Mouse (Mus musculus): ENCODE results near the gene Olfr629. TPM values are rescaled to one million over a fixed set of nuclear protein-coding genes. Genes with fewer than 3 reads are reported as not detected.

The Olfr629 gene
- total RNA-seq (2023) = not detected

GRCm38 (mm10) chr7:103744843-103745242, at the start of gene Olfr629:
Gene Olfr629, minus strand, starts transcription at chr7:103744943.

GRCm38 (mm10) chr7:103791721-103792120, 47.0 kb upstream of the Olfr629 start, which contains the start of gene Olfr67:
Gene Olfr67, minus strand, starts transcription at chr7:103791821.

GRCm38 (mm10) chr7:103779598-103779997, 34.9 kb upstream of the Olfr629 start, which contains the start of gene Olfr68:
Gene Olfr68, minus strand, starts transcription at chr7:103779698.

GRCm38 (mm10) chr7:103771494-103771893, 26.8 kb upstream of the Olfr629 start, which contains the start of gene Olfr69:
Gene Olfr69, minus strand, starts transcription at chr7:103771594.

GRCm38 (mm10) chr7:103757233-103757632, 12.5 kb upstream of the Olfr629 start, which contains the start of gene Olfr630:
Gene Olfr630, minus strand, starts transcription at chr7:103757333.

GRCm38 (mm10) chr7:103730074-103730473, 14.7 kb downstream of the Olfr629 start, which contains the start of gene Olfr628:
Gene Olfr628, plus strand, starts transcription at chr7:103730374.

GRCm38 (mm10) chr7:103714371-103714770, 30.4 kb downstream of the Olfr629 start, which contains the start of gene Olfr243:
Gene Olfr243, plus strand, starts transcription at chr7:103714671.

Other genes starting within 250 kb of the Olfr629 start
- gene Olfr609, start 246.9 kb downstream of the Olfr629 start, total RNA-seq (2023) = not detected
- not detected for gene Olfr610, start 232.8 kb downstream of the Olfr629 start, total RNA-seq (2023)
- gene Olfr611, start 224.1 kb downstream of the Olfr629 start, total RNA-seq (2023) = not detected
- not detected for gene Olfr612, start 202.2 kb downstream of the Olfr629 start, total RNA-seq (2023)
- not detected for gene Olfr613, start 196.9 kb downstream of the Olfr629 start, total RNA-seq (2023)
- gene Olfr615, start 188.9 kb downstream of the Olfr629 start, total RNA-seq (2023) = not detected
- not detected for gene Olfr616, start 175.8 kb downstream of the Olfr629 start, total RNA-seq (2023)
- not detected for gene Olfr617, start 171.9 kb downstream of the Olfr629 start, total RNA-seq (2023)
- gene Olfr618, start 154.8 kb downstream of the Olfr629 start, total RNA-seq (2023) = not detected
- gene Olfr619, start 144.4 kb downstream of the Olfr629 start, total RNA-seq (2023) = not detected
- not detected for gene Olfr620, start 132.4 kb downstream of the Olfr629 start, total RNA-seq (2023)
- gene Olfr622, start 102.2 kb downstream of the Olfr629 start, total RNA-seq (2023) = not detected
- not detected for gene Olfr623, start 81.2 kb downstream of the Olfr629 start, total RNA-seq (2023)
- gene Olfr624, start 73.8 kb downstream of the Olfr629 start, total RNA-seq (2023) = not detected
- not detected for gene Olfr625-ps1, start 62.2 kb downstream of the Olfr629 start, total RNA-seq (2023)
- gene Olfr243, start 30.3 kb downstream of the Olfr629 start, total RNA-seq (2023) = not detected
- not detected for gene Olfr628, start 14.6 kb downstream of the Olfr629 start, total RNA-seq (2023)
- not detected for gene Olfr630, start 12.4 kb upstream of the Olfr629 start, total RNA-seq (2023)
- not detected for gene Olfr69, start 26.7 kb upstream of the Olfr629 start, total RNA-seq (2023)
- gene Olfr68, start 34.8 kb upstream of the Olfr629 start, total RNA-seq (2023) = not detected
- not detected for gene Olfr67, start 46.9 kb upstream of the Olfr629 start, total RNA-seq (2023)
- 100 to 1,000 TPM in 1 of 2 experiments, 10 to 100 TPM in 1; 81.2 to 165 TPM for gene Hbb-bt, start 69.1 kb upstream of the Olfr629 start, total RNA-seq (2023)
- 100 to 1,000 TPM; 331 to 680 TPM for gene Hbb-bs, start 83.2 kb upstream of the Olfr629 start, total RNA-seq (2023)
- gene Hbb-bh2, start 95.6 kb upstream of the Olfr629 start, total RNA-seq (2023) = not detected
- not detected for gene Hbb-bh1, start 98.2 kb upstream of the Olfr629 start, total RNA-seq (2023)
- gene Hbb-y, start 108.3 kb upstream of the Olfr629 start, total RNA-seq (2023) = not detected
- gene Olfr66, start 141.3 kb upstream of the Olfr629 start, total RNA-seq (2023) = not detected
- not detected for gene Olfr64, start 149.5 kb upstream of the Olfr629 start, total RNA-seq (2023)
- not detected for gene Olfr65, start 158.5 kb upstream of the Olfr629 start, total RNA-seq (2023)
- not detected for gene Olfr631, start 183.9 kb upstream of the Olfr629 start, total RNA-seq (2023)
- not detected for gene Olfr632, start 189.4 kb upstream of the Olfr629 start, total RNA-seq (2023)
- not detected for gene Olfr633, start 199.5 kb upstream of the Olfr629 start, total RNA-seq (2023)
- not detected for gene Olfr635, start 226.2 kb upstream of the Olfr629 start, total RNA-seq (2023)

Data from neutrophil, adult 83 days (primary cell).